Mouse (Mus musculus): ENCODE measurements around the gene Tm9sf1. TPM values are rescaled to one million over a fixed set of nuclear protein-coding genes. Genes with fewer than 3 reads are reported as not detected.
A peak's percentile ranks its signal among the peaks of the same experiment; 100 is the strongest.

Tm9sf1 gene
- polyA plus RNA-seq, 1 experiment from 2014 or later, result 35.2 TPM

DNA sequence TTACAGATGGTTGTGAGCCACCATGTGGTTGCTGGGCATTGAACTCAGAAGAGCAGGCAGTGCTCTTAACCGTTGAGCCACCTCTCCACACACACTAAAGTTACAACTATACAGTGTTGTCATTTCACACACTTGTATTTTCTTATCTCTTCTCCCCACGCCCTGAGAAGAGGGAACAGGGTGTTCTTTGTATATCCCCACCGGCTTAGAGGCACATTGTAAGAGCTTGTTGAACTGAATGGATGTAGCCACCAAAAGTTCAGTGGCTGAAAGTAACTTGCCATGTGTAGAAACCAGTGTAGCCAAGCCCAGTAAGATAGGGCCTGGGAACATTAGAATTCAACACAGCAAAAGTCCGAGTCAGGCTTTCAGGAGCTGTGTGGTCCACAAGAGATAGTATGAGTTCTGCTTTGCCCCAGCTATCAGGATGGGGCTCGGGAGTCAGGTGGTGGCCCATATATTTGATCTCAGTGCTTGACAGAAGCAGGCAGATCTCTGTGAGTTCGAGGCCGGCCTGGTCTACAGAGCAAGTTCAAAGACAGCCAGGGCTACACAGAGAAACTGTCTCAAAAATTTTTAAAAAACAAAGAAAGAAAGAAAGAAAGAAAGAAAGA, 28.9 kb downstream of the Tm9sf1 start:
- H3K36me3 ChIP-seq (ENCODE audit: inconsistent target), result peaks cover 2% of the 10 kb centered on the region; the same call in 1 of the 2 replicates
- 93% methylated on average over 7 of the region's 7 CpGs for WGBS (ENCODE audit: missing documents)
- H3K27ac ChIP-seq, result no peak overlapping the region
- H3K79me2 ChIP-seq (ENCODE audit: inconsistent target), result no peaks in the 10 kb centered on the region
- no peak overlapping the region for H3K4me3 ChIP-seq (ENCODE audit: inconsistent target)

- no peak overlapping the region for H3K27ac ChIP-seq
- 79% methylated on average over 6 of the region's 6 CpGs for WGBS (ENCODE audit: missing documents)
Observed at GRCm38 (mm10) chr14:55613346-55613745, 30.3 kb downstream of the Tm9sf1 start.

GRCm38 (mm10) chr14:55608339-55608738, 35.3 kb downstream of the Tm9sf1 start:
- Histone ChIP-seq H3K27ac (no peak overlapping the region), H3K4me3 (ENCODE audit: inconsistent target) (no peak overlapping the region), H3K79me2 (ENCODE audit: inconsistent target) (peaks cover 39% of the 10 kb centered on the region), H3K36me3 (ENCODE audit: inconsistent target) (peaks cover 40% of the 10 kb centered on the region)
- 85% methylated on average over 6 of the region's 6 CpGs for WGBS (ENCODE audit: missing documents)

More at GRCm38 (mm10) chr14:55613346-55613745, 30.3 kb downstream of the Tm9sf1 start:
- peaks cover 15% of the 10 kb centered on the region for H3K36me3 ChIP-seq (ENCODE audit: inconsistent target)
- no peak overlapping the region for H3K4me3 ChIP-seq (ENCODE audit: inconsistent target)
- no peaks in the 10 kb centered on the region for H3K79me2 ChIP-seq (ENCODE audit: inconsistent target)

DNA sequence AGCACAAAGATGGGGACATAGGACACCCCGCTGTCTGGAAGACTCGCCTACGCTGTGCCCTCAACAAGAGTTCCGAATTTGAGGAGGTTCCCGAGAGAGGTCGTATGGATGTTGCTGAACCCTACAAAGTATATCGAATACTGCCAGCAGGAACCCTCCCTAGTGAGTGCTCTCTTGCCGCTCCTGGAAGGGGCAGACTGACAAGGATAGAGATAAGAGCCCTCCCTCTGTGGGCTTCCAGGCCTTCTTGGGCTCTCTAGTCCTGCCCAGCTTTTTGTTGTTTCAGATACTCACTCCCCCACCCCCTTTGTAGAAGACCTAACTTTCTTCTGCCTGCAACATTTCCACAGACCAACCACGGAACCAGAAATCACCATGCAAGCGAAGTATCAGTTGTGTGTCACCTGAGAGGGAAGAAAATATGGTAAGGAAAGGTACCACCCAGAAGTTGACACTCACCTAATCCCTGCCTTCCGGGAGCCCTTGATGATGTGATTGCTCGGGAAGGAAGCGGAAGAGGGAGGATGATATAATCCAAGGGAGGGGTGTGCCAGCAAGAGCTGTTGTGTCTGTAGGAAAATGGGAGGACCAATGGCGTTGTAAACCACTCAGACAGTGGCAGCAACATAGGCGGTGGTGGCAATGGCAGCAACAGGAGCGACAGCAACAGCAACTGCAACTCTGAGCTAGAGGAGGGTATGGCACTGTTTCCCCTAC, 37.7 kb downstream of the Tm9sf1 start:
- H3K36me3 ChIP-seq (ENCODE audit: inconsistent target), result peaks cover 54% of the 10 kb centered on the region
- H3K4me3 ChIP-seq (ENCODE audit: inconsistent target), result no peak overlapping the region
- H3K27ac ChIP-seq, result no peak overlapping the region
- peaks cover 63% of the 10 kb centered on the region for H3K79me2 ChIP-seq (ENCODE audit: inconsistent target)
- 91% methylated on average over 16 of the region's 16 CpGs for WGBS (ENCODE audit: missing documents)

DNA sequence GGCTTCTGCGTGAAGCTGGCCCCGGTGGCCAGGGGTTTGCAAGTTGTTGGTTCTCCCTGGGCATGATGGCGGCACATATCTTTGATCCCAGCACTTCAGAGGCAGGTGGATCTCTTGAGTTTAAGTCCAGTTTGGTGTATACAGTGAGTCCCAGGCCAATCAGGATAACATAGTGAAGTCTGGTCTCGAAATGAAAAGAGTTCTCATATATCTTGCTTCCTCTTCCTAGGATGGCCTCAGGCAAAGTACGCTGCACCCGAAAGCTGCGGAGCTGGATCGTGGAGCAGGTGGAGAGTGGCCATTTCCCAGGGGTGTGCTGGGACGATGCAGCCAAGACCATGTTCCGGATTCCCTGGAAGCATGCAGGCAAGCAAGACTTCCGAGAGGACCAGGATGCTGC, 38.8 kb downstream of the Tm9sf1 start:
- peaks cover 64% of the 10 kb centered on the region for H3K36me3 ChIP-seq (ENCODE audit: inconsistent target)
- WGBS (ENCODE audit: missing documents), result 36% methylated on average over 11 of the region's 11 CpGs
- H3K79me2 ChIP-seq (ENCODE audit: inconsistent target), result peaks cover 66% of the 10 kb centered on the region
- H3K4me3 ChIP-seq (ENCODE audit: inconsistent target), result peak overlapping the region; percentile 79
- peak overlapping the region; percentile 96 for H3K27ac ChIP-seq

- Histone ChIP-seq H3K4me3 (ENCODE audit: inconsistent target) (peak overlapping the region; percentile 79), H3K36me3 (ENCODE audit: inconsistent target) (peaks cover 64% of the 10 kb centered on the region), H3K79me2 (ENCODE audit: inconsistent target) (peaks cover 66% of the 10 kb centered on the region), H3K27ac (peak overlapping the region; percentile 96)
- 0% methylated on average over 19 of the region's 19 CpGs for WGBS (ENCODE audit: missing documents)
Observed at GRCm38 (mm10) chr14:55603633-55604576, 39.7 kb downstream of the Tm9sf1 start.

GRCm38 (mm10) chr14:55603271-55603632, 40.4 kb downstream of the Tm9sf1 start, which contains the start of gene Irf9:
TSS of gene Irf9 (plus strand) at chr14:55603571.
- H3K4me3 ChIP-seq (ENCODE audit: inconsistent target), result peak within 1 kb of the TSS; percentile 79

DNA sequence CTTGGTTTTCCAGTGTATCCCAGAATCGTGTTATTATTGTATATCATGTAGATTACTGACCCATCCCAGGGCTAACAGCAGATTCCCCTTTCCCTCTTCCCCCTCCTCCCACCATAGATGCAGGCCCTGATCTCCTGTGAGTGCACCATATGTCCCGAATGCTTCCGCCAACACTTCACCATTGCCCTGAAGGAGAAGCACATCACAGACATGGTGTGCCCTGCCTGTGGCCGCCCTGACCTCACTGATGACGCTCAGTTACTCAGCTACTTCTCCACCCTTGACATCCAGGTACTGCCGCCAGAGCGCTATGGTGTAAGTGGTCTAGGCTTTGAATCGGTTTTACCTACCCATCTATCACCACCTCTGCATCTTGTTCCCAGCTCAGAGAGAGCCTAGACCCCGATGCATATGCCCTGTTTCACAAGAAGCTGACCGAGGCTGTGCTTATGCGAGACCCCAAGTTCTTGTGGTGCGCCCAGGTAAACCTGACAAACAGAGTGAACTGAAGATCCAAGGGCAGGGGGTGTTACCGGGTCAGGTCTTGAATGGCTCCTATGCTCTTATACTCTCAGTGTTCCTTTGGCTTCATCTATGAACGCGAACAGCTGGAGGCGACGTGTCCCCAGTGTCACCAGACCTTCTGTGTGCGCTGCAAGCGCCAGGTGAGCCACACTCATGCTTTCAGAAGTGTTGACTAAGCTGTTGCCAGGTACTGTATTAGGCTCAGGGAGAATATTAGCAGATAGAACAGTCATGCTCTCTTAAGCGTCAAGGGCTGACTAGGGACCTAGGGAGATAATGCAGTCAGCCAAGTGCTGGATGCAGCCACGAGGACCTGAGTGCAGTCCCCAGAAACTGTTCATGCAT, 44.9 kb downstream of the Tm9sf1 start:
- Histone ChIP-seq H3K4me3 (ENCODE audit: inconsistent target) (no peak overlapping the region), H3K79me2 (ENCODE audit: inconsistent target) (peaks cover 65% of the 10 kb centered on the region), H3K36me3 (ENCODE audit: inconsistent target) (peaks cover 78% of the 10 kb centered on the region), H3K27ac (no peak overlapping the region)
- WGBS (ENCODE audit: missing documents), result 93% methylated on average over 18 of the region's 21 CpGs

More at GRCm38 (mm10) chr14:55603271-55603632, 40.4 kb downstream of the Tm9sf1 start, which contains the start of gene Irf9:
- WGBS (ENCODE audit: missing documents), result 54% methylated on average over 7 of the region's 7 CpGs
- H3K79me2 ChIP-seq (ENCODE audit: inconsistent target), result peaks cover 66% of the 10 kb centered on the region
- peak within 1 kb of the TSS; percentile 96 for H3K27ac ChIP-seq
- H3K36me3 ChIP-seq (ENCODE audit: inconsistent target), result peaks cover 64% of the 10 kb centered on the region

DNA sequence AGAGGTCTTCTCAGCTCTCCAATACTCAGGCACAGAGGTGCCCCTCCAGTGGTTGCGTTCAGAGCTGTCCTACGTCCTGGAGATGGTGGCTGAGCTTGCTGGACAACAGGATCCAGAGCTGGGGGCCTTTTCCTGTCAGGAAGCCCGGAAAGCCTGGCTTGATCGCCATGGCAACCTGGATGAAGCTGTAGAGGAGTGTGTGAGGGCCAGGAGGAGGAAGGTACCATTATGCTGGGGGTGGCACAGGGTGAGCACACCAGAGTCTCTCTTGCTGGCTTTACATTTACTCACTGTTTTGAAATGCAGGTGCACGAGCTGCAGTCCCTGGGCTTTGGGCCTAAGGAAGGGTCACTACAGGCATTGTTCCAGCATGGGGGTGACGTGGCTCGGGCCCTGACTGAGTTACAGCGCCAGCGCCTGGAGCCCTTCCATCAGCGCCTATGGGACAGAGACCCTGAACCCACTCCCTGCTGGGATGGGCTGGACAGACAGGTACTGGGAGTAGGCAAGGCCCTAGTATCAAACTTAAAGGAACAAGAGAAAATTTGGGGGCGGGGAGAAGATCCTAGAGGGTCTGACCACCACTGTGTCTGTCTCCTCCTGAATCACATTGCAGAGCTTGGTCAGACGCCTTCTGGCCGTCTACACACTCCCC, 47.4 kb downstream of the Tm9sf1 start:
- H3K79me2 ChIP-seq (ENCODE audit: inconsistent target), result peaks cover 61% of the 10 kb centered on the region
- H3K4me3 ChIP-seq (ENCODE audit: inconsistent target), result no peak overlapping the region
- WGBS (ENCODE audit: missing documents), result 95% methylated on average over 13 of the region's 13 CpGs
- peaks cover 67% of the 10 kb centered on the region for H3K36me3 ChIP-seq (ENCODE audit: inconsistent target)
- no peak overlapping the region for H3K27ac ChIP-seq

- Histone ChIP-seq H3K79me2 (ENCODE audit: inconsistent target) (peaks cover 86% of the 10 kb centered on the region), H3K4me3 (ENCODE audit: inconsistent target) (peak overlapping the region; percentile 97), H3K27ac (peak overlapping the region; percentile 17), H3K36me3 (ENCODE audit: inconsistent target) (peaks cover 49% of the 10 kb centered on the region)
- 5% methylated on average over 16 of the region's 16 CpGs for WGBS (ENCODE audit: missing documents)
Observed at GRCm38 (mm10) chr14:55592226-55592625, 51.4 kb downstream of the Tm9sf1 start.

GRCm38 (mm10) chr14:55591331-55591891, 52.2 kb downstream of the Tm9sf1 start, which contains the start of gene Rnf31:
TSS of gene Rnf31 (plus strand) at chr14:55591708.
- peak within 1 kb of the TSS; percentile 98 for H3K27ac ChIP-seq
- H3K36me3 ChIP-seq (ENCODE audit: inconsistent target), result peaks cover 44% of the 10 kb centered on the region
- WGBS (ENCODE audit: missing documents), result 1% methylated on average over 30 of the region's 33 CpGs
- peak within 1 kb of the TSS; percentile 97 for H3K4me3 ChIP-seq (ENCODE audit: inconsistent target)
- H3K79me2 ChIP-seq (ENCODE audit: inconsistent target), result peaks cover 78% of the 10 kb centered on the region

- Histone ChIP-seq H3K27ac (peak within 1 kb of the TSS; percentile 98), H3K36me3 (ENCODE audit: inconsistent target) (peaks cover 38% of the 10 kb centered on the region), H3K4me3 (ENCODE audit: inconsistent target) (peak within 1 kb of the TSS; percentile 97), H3K79me2 (ENCODE audit: inconsistent target) (peaks cover 72% of the 10 kb centered on the region)
- under 1% methylated on average over 21 of the region's 22 CpGs for WGBS (ENCODE audit: missing documents)
Observed at GRCm38 (mm10) chr14:55590748-55591330, 52.8 kb downstream of the Tm9sf1 start, which contains the start of gene Psme2. TSS of gene Psme2 (minus strand) at chr14:55591113.

Measured in macrophage (primary cell).